Mouse (Mus musculus): ENCODE measurements around the gene Slc4a4.
"Not testable (repeated sequence)": the region's sequence is repeated elsewhere in the genome, so short reads cannot be mapped to it uniquely, and the experiment has no call there.

Slc4a4 gene

GRCm38 (mm10) chr5:89071957-89072356 is 185.3 kb downstream of the Slc4a4 start:
- no peak for DNase-seq (ENCODE audit: low read depth, low spot score)

DNA sequence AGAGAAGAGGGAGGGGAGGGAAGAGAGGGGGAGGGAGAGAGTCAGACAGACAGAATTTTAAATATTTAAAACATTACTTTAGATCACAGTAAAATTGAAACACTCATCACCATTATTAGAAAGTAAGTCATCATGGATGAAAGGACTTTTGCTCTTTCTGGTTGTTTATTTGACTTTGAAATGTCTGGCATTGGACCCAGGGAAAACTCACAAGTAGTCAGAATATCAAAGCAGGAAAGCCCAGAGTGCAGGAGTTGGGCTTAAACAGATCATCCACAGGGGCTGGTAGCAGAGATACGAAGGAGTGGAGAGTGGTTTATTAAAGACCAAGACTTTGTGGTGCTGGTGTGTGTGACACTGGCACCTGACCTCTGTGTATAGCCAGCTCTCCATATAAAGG is 191.1 kb downstream of the Slc4a4 start:
- no peak for DNase-seq (ENCODE audit: low read depth, low spot score)

DNA sequence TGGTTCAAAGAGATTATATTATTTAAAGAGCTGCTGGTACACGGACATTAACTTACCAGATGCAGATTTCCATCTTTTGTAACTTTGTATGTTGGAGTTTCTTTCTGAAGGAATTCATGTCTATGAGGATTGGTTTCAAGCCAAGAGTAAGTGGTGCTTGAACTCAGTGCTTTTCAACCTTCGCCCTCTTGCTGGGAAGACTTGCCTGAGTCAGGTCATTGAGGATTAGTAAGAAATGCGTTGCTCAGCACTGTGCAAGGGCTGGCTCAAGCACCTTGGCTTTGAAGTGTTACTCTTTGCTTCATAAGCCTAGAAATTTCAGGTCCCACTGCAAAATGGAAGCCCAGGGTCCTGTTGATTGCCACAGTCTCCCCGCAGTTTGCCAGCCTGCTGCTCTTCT is 196.9 kb downstream of the Slc4a4 start:
- DNase-seq (ENCODE audit: low read depth, low spot score), result no peak

DNA sequence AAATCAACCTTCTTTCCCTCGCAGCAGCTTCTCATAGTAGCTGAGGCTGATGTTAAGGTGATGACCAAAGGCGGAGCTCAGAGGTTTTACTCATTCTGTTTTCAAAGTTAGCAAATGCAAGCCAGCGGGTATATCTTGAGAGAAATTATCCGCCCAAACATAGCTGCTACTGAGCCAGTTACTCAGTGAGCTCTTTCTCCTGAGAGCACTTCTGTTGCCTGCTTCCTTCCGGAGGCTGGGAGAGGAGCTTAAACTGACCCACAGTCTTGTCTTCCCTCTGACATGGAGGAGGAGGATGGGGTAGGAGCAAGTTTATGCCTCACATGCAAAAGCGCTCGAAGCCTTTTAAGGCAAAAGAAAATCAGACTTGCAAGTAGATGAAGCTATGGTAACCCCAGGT is 201.3 kb downstream of the Slc4a4 start:
- no peak for DNase-seq (ENCODE audit: low read depth, low spot score)

GRCm38 (mm10) chr5:89088462-89088861 is 201.8 kb downstream of the Slc4a4 start:
- DNase-seq (ENCODE audit: low read depth, low spot score), result no peak

GRCm38 (mm10) chr5:89090131-89090530 is 203.5 kb downstream of the Slc4a4 start:
- DNase-seq (ENCODE audit: low read depth, low spot score), result no peak

GRCm38 (mm10) chr5:89096371-89096770 is 209.8 kb downstream of the Slc4a4 start:
- DNase-seq (ENCODE audit: low read depth, low spot score), result no peak

DNA sequence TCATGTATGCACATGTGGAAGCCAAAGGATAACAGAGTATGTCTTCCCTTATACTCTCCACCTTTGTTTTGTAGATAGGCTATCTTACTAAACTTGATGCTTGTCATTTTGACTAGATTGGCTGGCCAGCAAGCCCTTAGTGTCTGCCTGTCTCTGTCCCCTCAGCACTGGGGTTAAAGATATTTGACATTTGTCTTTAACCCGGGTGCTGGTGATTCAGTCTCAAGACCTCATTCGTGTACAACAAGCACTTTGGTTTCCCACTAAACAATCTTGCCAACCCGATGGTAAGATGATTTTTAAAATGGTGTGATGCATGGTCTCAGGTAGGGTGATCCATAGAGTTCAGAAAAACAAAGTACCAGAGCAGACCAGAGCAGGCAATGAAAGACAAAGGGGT is 210.7 kb downstream of the Slc4a4 start:
- no peak for DNase-seq (ENCODE audit: low read depth, low spot score)

DNA sequence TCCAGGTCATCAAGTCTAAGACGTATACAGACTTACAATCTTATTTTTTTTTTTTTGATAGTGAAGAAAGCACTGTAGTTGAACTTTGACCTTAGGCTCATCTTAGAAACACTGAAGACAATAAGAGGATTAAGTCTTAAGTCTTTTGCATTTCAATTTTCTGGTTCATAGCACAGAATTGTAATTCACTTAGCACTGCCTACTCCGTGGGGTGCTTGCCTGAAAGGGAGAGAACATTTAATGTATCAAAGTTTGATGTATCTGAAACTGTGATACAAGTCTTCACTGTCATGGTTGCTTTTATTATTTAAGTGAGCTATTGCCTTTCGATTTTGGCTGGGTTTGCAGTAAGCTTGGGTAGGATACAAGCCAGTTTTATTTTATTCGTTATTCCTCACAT is 211.5 kb downstream of the Slc4a4 start:
- no peak for DNase-seq (ENCODE audit: low read depth, low spot score)

DNA sequence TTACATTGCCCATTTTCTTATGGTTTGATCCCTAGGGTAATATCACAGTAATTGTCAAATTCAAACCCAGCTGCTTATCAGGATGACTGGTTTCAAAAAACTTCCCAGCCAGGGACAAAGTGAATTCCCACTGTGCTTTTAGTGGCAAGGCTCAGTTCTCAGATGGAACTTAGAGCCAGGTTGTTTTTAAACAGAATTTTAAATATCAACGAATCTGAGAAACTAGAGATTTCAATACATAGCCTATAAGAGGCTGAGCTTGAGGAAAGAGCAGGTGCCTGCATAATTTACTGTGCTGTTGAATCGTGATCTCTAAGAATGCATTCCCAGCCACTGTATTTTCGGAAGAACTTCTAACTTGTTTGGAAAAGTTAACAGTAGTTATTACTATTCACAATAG is 213.3 kb downstream of the Slc4a4 start:
- DNase-seq (ENCODE audit: low read depth, low spot score), result no peak

GRCm38 (mm10) chr5:89102560-89102959 is 215.9 kb downstream of the Slc4a4 start:
- DNase-seq (ENCODE audit: low read depth, low spot score), result no peak

DNA sequence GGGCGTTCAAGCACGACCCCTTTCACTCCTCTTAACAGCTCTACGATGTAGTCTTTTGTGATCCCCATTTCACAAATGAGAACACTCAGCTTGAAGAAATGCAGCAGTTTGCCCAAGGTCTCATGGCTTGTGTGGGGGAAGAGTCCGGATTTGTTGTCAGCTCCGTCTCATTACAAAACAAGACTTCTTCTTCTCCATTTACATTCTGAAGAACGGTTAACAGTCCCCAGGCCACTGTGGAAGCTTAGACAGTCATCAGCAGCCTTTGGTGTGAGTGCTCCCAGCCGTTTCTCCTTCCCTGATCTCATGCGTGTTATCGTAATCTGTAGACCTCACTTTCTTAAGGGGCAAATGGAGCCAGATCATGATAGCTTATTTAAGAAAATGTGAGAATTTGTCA is 218.7 kb downstream of the Slc4a4 start:
- no peak for DNase-seq (ENCODE audit: low read depth, low spot score)

- no peak for DNase-seq (ENCODE audit: low read depth, low spot score)
Measured at GRCm38 (mm10) chr5:89106217-89106616, 219.6 kb downstream of the Slc4a4 start.

DNA sequence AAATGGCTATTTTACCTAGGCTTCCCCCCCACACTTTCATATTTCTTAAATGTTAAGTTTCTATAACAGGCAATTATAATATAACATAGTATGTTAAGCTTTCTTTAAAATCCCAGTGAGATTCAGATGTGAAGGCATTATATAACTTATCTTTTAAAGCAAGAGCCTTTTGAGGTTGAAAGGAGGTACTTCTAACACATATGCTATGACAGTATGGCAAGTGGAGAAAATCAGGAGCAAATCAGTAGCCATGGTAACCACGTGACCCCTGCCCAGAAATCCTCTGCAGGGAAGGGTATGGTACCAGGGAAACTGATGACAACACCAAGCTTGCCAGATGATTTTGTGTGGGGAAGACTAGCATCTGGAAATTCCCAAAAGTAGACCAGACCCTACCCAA is 222.2 kb downstream of the Slc4a4 start:
- DNase-seq (ENCODE audit: low read depth, low spot score), result no peak

- DNase-seq (ENCODE audit: low read depth, low spot score), result no peak
Measured at GRCm38 (mm10) chr5:89109832-89110231, 223.2 kb downstream of the Slc4a4 start.

DNA sequence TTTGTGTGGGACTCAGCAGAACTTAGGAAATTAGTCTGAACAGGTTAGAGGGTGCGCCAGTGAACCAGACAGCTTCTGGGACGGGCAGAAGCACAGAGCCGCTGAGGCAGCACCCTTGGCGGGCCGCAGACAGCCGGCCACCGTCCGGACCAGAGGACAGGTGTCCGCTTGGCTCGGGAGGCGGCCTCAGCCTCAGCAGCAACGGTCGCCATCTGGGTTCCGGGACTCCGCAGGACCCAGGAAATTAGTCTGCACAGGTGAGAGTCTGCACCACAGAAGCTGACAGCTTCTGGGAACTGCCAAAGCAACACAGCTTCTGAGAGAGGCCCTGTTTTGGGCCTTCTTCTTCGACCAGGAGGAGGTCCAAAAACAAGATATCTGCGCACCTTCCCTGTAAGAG is 225.4 kb downstream of the Slc4a4 start:
- DNase-seq (ENCODE audit: low read depth, low spot score), result not testable (repeated sequence)

GRCm38 (mm10) chr5:89120881-89121280 is 234.3 kb downstream of the Slc4a4 start:
- DNase-seq (ENCODE audit: low read depth, low spot score), result no peak

GRCm38 (mm10) chr5:89123270-89123903 is 236.8 kb downstream of the Slc4a4 start:
- no peak for DNase-seq (ENCODE audit: low read depth, low spot score)

- no peak for DNase-seq (ENCODE audit: low read depth, low spot score)
Measured at GRCm38 (mm10) chr5:89128210-89128609, 241.6 kb downstream of the Slc4a4 start.

DNA sequence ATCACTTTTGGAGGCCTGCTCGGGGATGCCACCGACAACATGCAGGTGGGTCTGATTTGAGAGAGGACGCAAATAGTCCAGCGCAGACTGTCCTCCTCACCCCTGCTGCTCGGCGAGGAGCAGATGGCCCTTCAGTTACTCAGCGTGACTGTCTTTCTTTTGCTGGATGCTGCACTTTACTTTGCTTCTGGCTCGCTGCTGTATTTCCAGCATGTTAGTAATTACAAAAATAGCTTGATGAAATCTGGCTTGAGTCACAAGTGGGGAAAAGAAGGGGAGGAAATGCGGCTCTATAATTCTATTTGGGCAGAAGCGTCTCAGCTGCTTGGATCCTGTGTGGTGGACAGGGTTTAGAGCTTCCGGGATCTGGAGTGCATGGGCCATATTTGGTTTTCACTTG is 249.2 kb downstream of the Slc4a4 start:
- DNase-seq (ENCODE audit: low read depth, low spot score), result no peak

DNA sequence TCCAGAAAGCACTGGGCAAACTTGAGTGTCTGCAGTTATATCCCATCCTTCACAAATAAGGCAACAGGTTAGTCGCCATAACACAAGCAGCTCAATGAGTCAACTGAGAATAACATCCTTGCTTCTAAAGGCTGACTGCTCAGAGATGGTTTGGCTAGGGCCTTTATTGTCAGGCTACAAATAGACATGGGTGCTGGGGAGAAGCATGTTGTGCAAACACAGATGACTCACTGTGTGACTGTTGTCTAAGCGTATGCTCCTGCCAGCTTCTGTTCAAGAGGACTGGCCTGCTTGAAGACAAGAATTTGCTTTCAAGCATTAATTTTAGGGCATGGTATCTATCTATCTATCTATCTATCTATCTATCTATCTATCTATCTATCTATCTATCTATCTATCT is 253.5 kb downstream of the Slc4a4 start:
- no peak for DNase-seq (ENCODE audit: low read depth, low spot score)

DNA sequence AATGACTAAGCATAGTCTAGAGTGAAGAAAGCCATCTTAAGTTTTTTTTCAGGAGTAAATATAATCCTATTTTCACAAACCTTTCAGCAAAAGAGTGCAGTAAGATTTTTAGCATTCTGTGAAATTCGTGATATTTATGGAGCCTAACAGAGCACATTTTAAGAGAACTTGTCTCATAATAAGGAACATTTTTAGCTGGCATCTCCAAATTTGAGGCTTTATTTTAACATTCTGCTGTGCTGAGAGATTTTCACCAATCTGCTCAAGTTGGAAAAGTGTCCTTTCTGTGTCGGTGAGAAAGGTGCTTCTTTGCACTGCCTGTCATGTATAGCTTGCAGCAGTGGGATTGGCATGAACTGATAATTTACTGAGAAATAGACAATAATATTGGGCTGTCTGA is 255.1 kb downstream of the Slc4a4 start:
- DNase-seq (ENCODE audit: low read depth, low spot score), result no peak

DNA sequence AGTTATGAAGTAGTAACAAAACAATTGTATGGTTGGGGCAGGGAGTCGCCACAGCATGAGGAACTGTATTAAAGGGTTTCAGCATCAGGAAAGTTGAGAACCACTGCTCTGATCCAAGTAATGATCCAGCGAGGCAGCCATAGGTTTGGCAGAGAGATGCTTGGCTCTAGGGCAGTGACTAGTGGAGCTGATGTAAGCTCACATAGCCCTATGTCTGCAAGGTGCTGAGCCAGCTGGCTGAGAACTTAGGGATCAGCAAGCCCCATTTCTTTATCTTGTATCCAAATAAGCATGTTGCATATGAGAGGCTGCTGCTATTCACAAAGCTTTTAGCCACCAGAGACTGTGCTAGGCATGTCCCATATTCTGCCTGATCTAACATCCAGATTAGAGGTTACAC is 259.7 kb downstream of the Slc4a4 start:
- DNase-seq (ENCODE audit: low read depth, low spot score), result peak; percentile 61

DNA sequence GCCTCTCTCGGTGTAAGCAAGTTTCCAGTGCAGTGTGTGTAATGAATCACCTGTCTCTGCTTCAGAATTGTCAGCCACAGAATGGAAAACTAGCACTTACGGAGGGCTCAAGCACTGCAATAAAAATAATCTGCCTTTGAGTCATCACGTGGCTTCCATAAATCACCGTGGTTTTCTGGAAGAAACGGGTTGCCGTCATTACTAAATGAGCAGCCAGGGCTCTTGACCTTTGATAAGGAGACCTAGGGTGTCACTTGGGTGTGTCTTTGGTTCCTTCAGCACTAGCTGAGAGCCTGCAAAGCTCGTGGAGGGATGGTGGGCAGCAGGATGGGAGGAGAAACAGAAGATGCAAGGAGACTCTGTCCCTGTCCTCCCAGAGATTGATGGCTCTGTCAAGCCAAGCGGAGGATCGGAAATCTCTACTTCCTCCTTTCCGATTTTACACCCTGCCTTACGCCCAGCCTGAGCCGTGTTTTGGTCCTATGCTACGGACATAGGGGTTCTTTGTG is 260.7 kb downstream of the Slc4a4 start:
- DNase-seq (ENCODE audit: low read depth, low spot score), result peak; percentile 84
